Mouse (Mus musculus) liver, adult 2 months (tissue): ENCODE data around the gene Hoxb7.

Experiments
- CTCF ChIP-seq: fragments of 200-500 bp; IDR thresholded peaks from 2 replicates; pipeline ENCODE4 v1.5.1; 2011; ENCODE audit warnings: low read depth, low read length, control low read depth
- POLR2A ChIP-seq: fragments of 200-500 bp; IDR thresholded peaks from 2 replicates; pipeline ENCODE4 v1.6.1; 2011; ENCODE audit warnings: low read length, control low read depth; ENCODE audit not compliant: insufficient read depth; ENCODE audit errors: extremely low read depth

GRCm38 (mm10) chr11:96338957-96339855 lies 52.8 kb downstream of the Hoxb7 start:
- TF ChIP-seq CTCF (no peak), POLR2A (no peak)
